Mouse (Mus musculus) small intestine, adult 2 months (tissue): ENCODE results near the gene Acaca.

Source experiments
- CTCF ChIP-seq: fragments of 200-500 bp; IDR thresholded peaks from 2 replicates; pipeline ENCODE4 v1.5.1; 2012; ENCODE audit warnings: low read depth, mild to moderate bottlenecking, control low read depth, inconsistent platforms, low read length, moderate library complexity, mixed read lengths; ENCODE audit not compliant: insufficient replicate concordance, insufficient read length; ENCODE audit errors: extremely low read depth
- POLR2A ChIP-seq: fragments of 200-500 bp; IDR thresholded peaks from 2 replicates; pipeline ENCODE4 v1.6.1; 2012; ENCODE audit warnings: low read depth, mild to moderate bottlenecking, control low read depth, inconsistent platforms, low read length, moderate library complexity

DNA sequence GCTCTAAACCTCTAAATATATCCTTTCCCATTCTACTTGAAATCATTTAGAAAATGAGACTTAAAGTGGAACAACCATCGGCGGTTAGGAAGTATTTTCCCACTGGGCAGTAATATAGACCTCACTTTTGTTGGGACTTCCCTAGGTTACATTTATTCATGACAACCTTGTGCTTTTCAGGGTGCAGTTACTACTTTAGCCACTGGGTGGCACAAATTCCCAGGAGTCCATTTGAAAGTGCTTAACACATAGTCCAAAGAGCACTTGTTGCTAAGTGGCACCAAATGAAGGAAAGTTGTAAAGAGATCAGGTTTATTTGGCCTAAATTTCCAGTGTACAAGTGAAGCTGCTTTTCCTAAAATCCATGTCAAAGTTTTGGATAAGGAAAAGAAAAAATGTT, 12.3 kb downstream of the Acaca start:
- TF ChIP-seq CTCF = no peak
- TF ChIP-seq POLR2A = no peak
